Comparison of ENCODE assay signal across 8 mouse cellular contexts in genomic region chr9:63706152-63706733, GRCm38 (mm10). TPM values are rescaled to one million over a fixed set of nuclear protein-coding genes. Genes with fewer than 3 reads are reported as not detected.
DNase-seq lines count a peak whose midpoint lies in the region; ATAC-seq and TF ChIP-seq lines count a peak whose summit lies in the region.

No protein-coding gene starts in this region.

- peaks cover 43% of the 10 kb centered on the region for H3K4me1 ChIP-seq in lung, postnatal 0 days (ENCODE audit: insufficient read depth, low read depth, low read length)

- peak overlapping the region; percentile 65 for H3K27ac ChIP-seq in lung, postnatal 0 days (ENCODE audit: low read length)

- TF ChIP-seq EP300 in lung, postnatal 0 days (IDR thresholded peaks at IDR 0.05), result peak; percentile 65

- no peak for TF ChIP-seq CTCF in lung, postnatal 0 days (IDR thresholded peaks at IDR 0.05)

- H3K9ac ChIP-seq in lung, postnatal 0 days (replicated peaks; ENCODE audit: low read depth), result no peak overlapping the region

- DNase-seq in urinary bladder, postnatal 14 days (ENCODE audit: low spot score), result peak; percentile 76
- DNase-seq in urinary bladder, postnatal 10 days (ENCODE audit: low spot score), result no peak
- peak; percentile 36 for DNase-seq in cerebellum, adult 9-10 months
- peak; percentile 98 for DNase-seq in heart, adult 11 months
- peak; percentile 67 to 69 for DNase-seq in kidney, adult 8-10 months
- DNase-seq in lung, postnatal 0 days (ENCODE audit: low spot score), result peak; percentile 79
- peak; percentile 43 for DNase-seq in right cerebral cortex, postnatal 25 days
- DNase-seq in yolk sac, embryonic 10.5 days (ENCODE audit: low spot score), result no peak

- H3K36me3 ChIP-seq in lung, postnatal 0 days (ENCODE audit: insufficient read depth, low read length), result no peaks in the 10 kb centered on the region

- no peaks in the 10 kb centered on the region for H3K9me3 ChIP-seq in lung, postnatal 0 days (ENCODE audit: low read length)

- no peaks in the 10 kb centered on the region for H3K27me3 ChIP-seq in lung, postnatal 0 days (replicated peaks; ENCODE audit: insufficient read depth, low read length)

- H3K4me3 ChIP-seq in lung, postnatal 0 days (ENCODE audit: low read depth, low read length), result no peak overlapping the region

- no peak overlapping the region for H3K4me2 ChIP-seq in lung, postnatal 0 days (replicated peaks; ENCODE audit: low read depth, low read length)

- peak; percentile 76 for ATAC-seq in lung, postnatal 0 days

- WGBS in lung, postnatal 0 days, result 6% methylated on average over 9 of the region's 9 CpGs

RNA-seq across cellular contexts. Expression of gene Smad3, which starts 51.6 kb away (rescaled TPM):
- 11.8 and 12.3 TPM in 2 replicates for polyA plus RNA-seq in lung, postnatal 0 days (2015; fragmentation: Nextera tagmentation; extraction: Ambion mirVana)

Comparison
In these comparisons a context has a peak if more than half of its experiments do, and no peak if none do; other contexts are left out.
1. DNase-seq: peak in urinary bladder, postnatal 14 days (single experiment), cerebellum, adult 9-10 months (single experiment), heart, adult 11 months (single experiment), kidney, adult 8-10 months (2 of 2), lung, postnatal 0 days (single experiment) and right cerebral cortex, postnatal 25 days (single experiment); none in urinary bladder, postnatal 10 days (single experiment) and yolk sac, embryonic 10.5 days (single experiment).